Mouse (Mus musculus): ENCODE data around the gene Mzt1.

Gene Mzt1

GRCm38 (mm10) chr14:99010920-99011313 lies 35.0 kb downstream of the Mzt1 start:
- DNase-seq: no peak

DNA sequence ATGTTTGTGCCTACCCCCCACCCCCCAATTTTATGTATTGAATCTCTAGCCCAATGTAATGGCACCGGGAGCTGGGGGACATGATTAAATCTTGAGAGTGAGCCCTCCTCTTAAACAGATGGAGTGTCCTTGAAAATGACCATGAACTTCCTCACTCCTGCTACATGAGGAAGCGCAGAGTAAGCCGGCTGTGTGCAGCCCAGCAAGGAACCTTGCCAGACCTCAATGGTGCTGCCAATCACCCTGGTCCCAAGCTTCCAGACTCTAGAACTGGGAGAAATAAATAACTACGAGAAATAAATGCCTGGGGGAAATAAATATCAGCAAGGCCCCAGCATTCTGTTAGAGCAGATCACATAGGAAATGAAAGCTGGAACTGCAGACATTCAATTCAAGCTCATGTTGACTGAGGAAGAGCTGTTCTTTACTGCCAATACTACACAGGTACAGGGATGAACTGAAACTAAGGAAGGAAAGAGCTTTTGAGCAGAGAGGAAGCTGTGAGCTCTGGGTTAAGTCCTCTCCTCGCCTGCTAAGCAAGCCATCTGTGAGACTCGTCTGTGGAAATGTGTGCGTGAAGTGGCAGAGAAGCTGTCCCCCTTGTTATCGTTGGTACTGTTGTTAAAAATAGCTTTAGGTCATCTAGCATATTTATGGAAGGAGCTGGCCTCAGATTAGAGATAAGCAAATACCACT lies 35.6 kb downstream of the Mzt1 start:
- DNase-seq: no peak

GRCm38 (mm10) chr14:98994218-98994617 lies 51.7 kb downstream of the Mzt1 start, which contains the start of gene Rpl36a-ps1:
Gene Rpl36a-ps1, minus strand, starts transcription at chr14:98994318.
- DNase-seq: no peak

- no peak for DNase-seq
Observed at GRCm38 (mm10) chr14:98992482-98992881, 53.5 kb downstream of the Mzt1 start.

GRCm38 (mm10) chr14:98990636-98991035 lies 55.3 kb downstream of the Mzt1 start:
- DNase-seq: no peak

- no peak for DNase-seq
Observed at GRCm38 (mm10) chr14:98989818-98990217, 56.1 kb downstream of the Mzt1 start.
